Mouse (Mus musculus) lung, embryonic 14.5 days (tissue): ENCODE measurements around the gene Btbd9. TPM values are rescaled to one million over a fixed set of nuclear protein-coding genes. Genes with fewer than 3 reads are reported as not detected.

ENCODE experiments used
- ATAC-seq: fragments of 200-750 bp; cut with Nextera tagmentation; 2 replicates; pipeline ENCODE4 v1.8.0; 2017; ENCODE audit warnings: mild to moderate bottlenecking, moderate TSS enrichment, moderate library complexity; ENCODE audit not compliant: insufficient read depth
- DNase-seq: peaks from one replicate; pipeline ENCODE4 v3.0.0-alpha.2; 2015
- H3K27ac ChIP-seq: fragments of 300-500 bp; sonication (generic); 2 replicates; pipeline ENCODE4 v1.5.1; 2014; ENCODE audit warnings: low read depth, mild to moderate bottlenecking, moderate library complexity
- H3K27me3 ChIP-seq: fragments of 300-500 bp; sonication (generic); 2 replicates; pipeline ENCODE4 v1.6.1; 2014; ENCODE audit warnings: low read length, control low read depth; ENCODE audit not compliant: insufficient read depth
- H3K36me3 ChIP-seq: fragments of 300-500 bp; sonication (generic); 2 replicates; pipeline ENCODE4 v1.6.1; 2014; ENCODE audit warnings: control low read depth; ENCODE audit not compliant: insufficient read depth
- H3K4me1 ChIP-seq: fragments of 300-500 bp; sonication (generic); 2 replicates; pipeline ENCODE4 v1.6.1; 2014; ENCODE audit warnings: antibody characterized with exemption, control low read depth; ENCODE audit not compliant: insufficient read depth
- H3K4me2 ChIP-seq: fragments of 300-500 bp; sonication (generic); 2 replicates; pipeline ENCODE4 v1.6.1; 2014; ENCODE audit warnings: mild to moderate bottlenecking
- H3K4me3 ChIP-seq: fragments of 300-500 bp; sonication (generic); 2 replicates; pipeline ENCODE4 v1.5.1; 2014; ENCODE audit warnings: low read depth, low read length
- H3K9ac ChIP-seq: fragments of 300-500 bp; sonication (generic); 2 replicates; pipeline ENCODE4 v1.6.1; 2014
- H3K9me3 ChIP-seq: fragments of 300-500 bp; sonication (generic); 2 replicates; pipeline ENCODE4 v1.6.1; 2016; ENCODE audit warnings: low read depth, low read length, control low read depth
- CTCF ChIP-seq: IDR thresholded peaks from 2 replicates; pipeline ENCODE4 v1.5.1; 2016; ENCODE audit warnings: antibody characterized with exemption, low read depth
- WGBS: fragments of 180-500 bp; shearing (Covaris S2); extraction: QIAGEN DNeasy Blood & Tissue Kit; methylation state at CpG from one replicate; pipeline ENCODE4 v1.1.7; 2014; 5-methylcytosine and 5-hydroxymethylcytosine counted together
- polyA plus RNA-seq: library from polyadenylated mRNA; unstranded; fragments of >200 nt; fragmentation: Nextera tagmentation; extraction: Ambion mirVana; gene quantifications from 2 replicates; pipeline ENCODE4 v1.2.1, GENCODE M21; 2014

Btbd9 gene
- polyA plus RNA-seq, 1 experiment from 2014 or later: 51.8 TPM

DNA sequence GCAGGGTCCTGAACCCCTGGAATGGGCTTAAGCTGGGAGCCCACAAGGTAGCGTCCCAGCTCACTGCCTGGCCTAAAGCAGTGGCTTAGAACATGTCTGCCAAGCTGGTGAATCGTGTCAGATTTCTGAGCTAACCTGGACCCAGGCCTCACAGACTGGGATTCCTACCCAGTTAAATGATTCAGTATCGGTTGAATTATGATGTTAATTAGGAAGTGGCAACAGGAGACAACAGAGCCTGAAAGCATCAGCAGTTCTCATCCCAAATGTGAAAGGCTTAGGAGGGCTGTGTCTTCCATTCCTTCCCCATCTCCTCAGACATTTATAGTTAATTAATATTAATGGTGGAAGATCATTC is 314.3 kb downstream of the Btbd9 start:
- Histone ChIP-seq H3K4me1 (no peaks in the 10 kb centered on the region), H3K9me3 (no peaks in the 10 kb centered on the region), H3K4me2 (no peak overlapping the region), H3K27ac (no peak overlapping the region), H3K27me3 (no peaks in the 10 kb centered on the region), H3K9ac (no peak overlapping the region), H3K36me3 (no peaks in the 10 kb centered on the region), H3K4me3 (no peak overlapping the region)
- 89% methylated on average over 3 of the region's 3 CpGs for WGBS
- no peak for DNase-seq
- ATAC-seq: no peak
- TF ChIP-seq CTCF: no peak

DNA sequence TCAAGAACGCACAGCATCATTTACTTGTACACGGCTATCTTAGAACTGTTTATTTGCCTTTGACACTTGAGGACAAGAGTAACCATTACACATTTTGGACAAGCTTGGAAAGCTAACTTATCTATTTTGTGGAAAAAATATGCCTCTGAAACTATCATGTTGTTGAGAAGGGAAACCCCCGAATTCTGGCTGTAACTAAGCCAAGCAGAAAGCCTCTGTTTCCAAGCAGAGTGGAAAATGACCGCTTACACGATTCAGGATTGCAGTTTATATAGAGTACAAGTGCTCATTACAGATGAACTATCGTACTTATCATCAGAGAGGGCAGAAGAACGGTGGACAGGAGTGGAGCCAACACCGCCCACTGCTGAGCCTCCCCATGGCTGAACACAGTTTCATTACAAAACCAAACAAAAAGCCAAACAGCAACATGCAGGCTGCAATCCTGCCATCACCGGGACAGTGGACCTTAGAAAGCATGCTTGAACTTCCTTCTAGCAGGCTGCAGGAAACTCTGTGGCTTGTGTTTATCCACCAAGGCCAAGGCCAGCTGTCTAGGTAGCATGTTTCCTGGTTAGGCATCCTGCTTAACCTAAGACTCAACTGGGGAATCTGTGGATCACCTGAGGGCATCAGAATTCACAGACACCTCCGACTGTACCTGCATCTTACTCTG is 314.8 kb downstream of the Btbd9 start:
- Histone ChIP-seq H3K36me3 (no peaks in the 10 kb centered on the region), H3K27me3 (no peaks in the 10 kb centered on the region), H3K9me3 (no peaks in the 10 kb centered on the region), H3K27ac (no peak overlapping the region), H3K9ac (no peak overlapping the region), H3K4me2 (no peak overlapping the region), H3K4me1 (no peaks in the 10 kb centered on the region), H3K4me3 (no peak overlapping the region)
- TF ChIP-seq CTCF: no peak
- ATAC-seq (no peak), DNase-seq (peak; percentile 42)
- 54% methylated on average over 10 of the region's 10 CpGs for WGBS

- Histone ChIP-seq H3K27me3 (no peaks in the 10 kb centered on the region), H3K27ac (no peak overlapping the region), H3K4me1 (no peaks in the 10 kb centered on the region), H3K36me3 (no peaks in the 10 kb centered on the region), H3K4me2 (no peak overlapping the region), H3K9ac (no peak overlapping the region), H3K4me3 (no peak overlapping the region), H3K9me3 (no peaks in the 10 kb centered on the region)
- WGBS: 49% methylated on average over 6 of the region's 6 CpGs
- DNase-seq: no peak
- no peak for ATAC-seq
- TF ChIP-seq CTCF: no peak
Measured at GRCm38 (mm10) chr17:30260641-30261306, 315.5 kb downstream of the Btbd9 start.

DNA sequence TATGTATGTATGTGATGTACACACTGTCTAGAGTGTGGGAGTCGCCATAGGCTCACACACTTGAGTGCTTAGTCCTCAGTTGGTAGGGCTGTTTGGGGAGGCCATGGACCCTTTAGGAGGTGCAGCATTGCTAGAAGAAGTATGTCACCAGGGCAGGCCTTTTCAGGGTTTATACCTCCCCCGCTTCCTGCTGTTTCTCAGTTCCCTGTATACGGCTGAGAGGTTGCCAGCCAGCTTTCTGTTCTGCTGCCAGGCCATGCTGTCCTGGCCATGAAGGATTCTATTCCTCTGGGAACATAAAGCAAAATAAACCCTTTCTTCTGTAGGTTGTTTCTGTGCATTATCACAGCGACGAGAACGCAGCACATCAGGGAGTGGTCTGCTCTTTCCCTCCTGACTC is 316.4 kb downstream of the Btbd9 start:
- no peak overlapping the region for H3K4me2 ChIP-seq
- no peak overlapping the region for H3K27ac ChIP-seq
- no peak overlapping the region for H3K9ac ChIP-seq
- DNase-seq (no peak), ATAC-seq (no peak)
- no peaks in the 10 kb centered on the region for H3K4me1 ChIP-seq
- WGBS: 76% methylated on average over 6 of the region's 6 CpGs
- no peaks in the 10 kb centered on the region for H3K9me3 ChIP-seq
- TF ChIP-seq CTCF: no peak
- H3K4me3 ChIP-seq: no peak overlapping the region
- no peaks in the 10 kb centered on the region for H3K27me3 ChIP-seq
- no peaks in the 10 kb centered on the region for H3K36me3 ChIP-seq

DNA sequence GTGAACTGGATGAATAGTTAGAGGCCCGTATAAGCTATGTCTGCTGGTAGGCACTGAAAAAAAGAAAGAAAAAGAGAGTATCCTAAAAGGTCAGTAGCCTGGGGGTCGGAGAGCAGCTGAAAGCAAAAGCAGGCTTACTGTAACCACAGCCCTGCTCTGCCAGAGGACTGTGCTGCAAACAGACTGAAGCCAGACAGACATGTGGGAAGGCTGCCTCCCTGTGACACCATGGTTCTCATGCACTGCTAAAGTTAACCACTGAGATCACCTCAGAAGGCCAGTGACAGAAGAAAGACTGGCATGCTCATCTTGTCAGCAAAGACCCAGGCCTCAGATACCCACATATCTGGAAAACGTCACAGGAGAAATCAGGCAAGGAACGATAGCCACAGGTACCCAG is 317.8 kb downstream of the Btbd9 start:
- H3K4me3 ChIP-seq: no peak overlapping the region
- no peak for ATAC-seq
- H3K4me1 ChIP-seq: no peaks in the 10 kb centered on the region
- H3K9ac ChIP-seq: no peak overlapping the region
- no peak overlapping the region for H3K27ac ChIP-seq
- DNase-seq: no peak
- WGBS: 73% methylated on average over 4 of the region's 4 CpGs
- no peak overlapping the region for H3K4me2 ChIP-seq
- H3K27me3 ChIP-seq: no peaks in the 10 kb centered on the region
- H3K9me3 ChIP-seq: no peaks in the 10 kb centered on the region
- no peaks in the 10 kb centered on the region for H3K36me3 ChIP-seq
- no peak for TF ChIP-seq CTCF

DNA sequence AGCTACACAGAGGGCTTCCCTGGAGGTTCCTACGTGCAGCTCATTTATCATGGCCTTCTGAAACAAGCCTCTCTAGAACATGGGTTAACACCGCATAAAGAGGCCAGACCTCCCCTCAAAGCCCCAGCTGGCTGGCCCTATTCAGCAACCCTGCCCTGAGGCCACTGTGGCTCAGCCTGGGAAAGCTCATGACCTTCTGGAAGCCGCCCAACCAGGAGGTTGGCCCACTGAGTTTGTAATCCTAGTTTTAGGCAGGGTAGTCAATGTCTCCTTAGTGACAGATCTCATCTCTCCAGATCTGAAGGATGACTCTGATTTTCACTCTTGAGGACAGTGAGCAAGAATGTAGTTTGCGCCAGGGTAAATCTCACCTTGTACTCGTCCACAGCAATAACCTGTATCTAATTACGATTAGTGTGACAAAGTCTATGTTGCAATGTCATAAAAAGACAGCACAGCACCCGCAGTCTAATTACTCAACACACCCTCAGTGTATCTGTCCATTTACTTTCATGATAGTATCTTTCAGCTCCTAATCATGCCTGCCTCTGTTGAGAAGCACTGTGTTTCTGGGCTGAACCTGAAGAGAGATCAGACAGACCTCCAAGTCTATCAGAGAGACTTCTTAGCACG is 320.2 kb downstream of the Btbd9 start:
- ATAC-seq (no peak), DNase-seq (no peak)
- H3K9me3 ChIP-seq: no peaks in the 10 kb centered on the region
- no peak overlapping the region for H3K4me3 ChIP-seq
- no peaks in the 10 kb centered on the region for H3K36me3 ChIP-seq
- no peak overlapping the region for H3K9ac ChIP-seq
- no peak overlapping the region for H3K4me2 ChIP-seq
- H3K27me3 ChIP-seq: no peaks in the 10 kb centered on the region
- no peak overlapping the region for H3K27ac ChIP-seq
- WGBS: 68% methylated on average over 8 of the region's 8 CpGs
- no peaks in the 10 kb centered on the region for H3K4me1 ChIP-seq
- no peak for TF ChIP-seq CTCF

DNA sequence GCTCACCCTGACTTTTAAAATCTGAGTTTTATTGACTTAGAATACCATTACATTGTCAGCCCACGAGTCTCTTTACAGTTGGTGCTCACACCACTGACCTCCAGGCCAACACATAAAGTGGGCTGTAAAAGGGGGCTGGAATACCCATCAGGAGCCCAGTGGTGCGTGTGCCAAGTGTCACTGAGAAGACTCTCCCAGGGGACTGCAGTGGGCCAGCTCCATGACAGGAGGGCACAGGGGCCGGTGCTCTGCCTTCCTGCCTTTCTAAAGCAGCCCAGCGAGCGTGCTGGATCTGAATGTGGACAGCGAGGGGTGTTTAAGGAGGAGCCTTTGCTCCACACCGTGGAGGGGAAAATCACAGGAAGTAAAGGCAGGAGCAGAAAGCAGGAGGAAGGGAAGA is 322.4 kb downstream of the Btbd9 start:
- Histone ChIP-seq H3K27me3 (no peaks in the 10 kb centered on the region), H3K4me1 (no peaks in the 10 kb centered on the region), H3K9ac (no peak overlapping the region), H3K4me2 (no peak overlapping the region), H3K4me3 (no peak overlapping the region), H3K27ac (no peak overlapping the region), H3K9me3 (no peaks in the 10 kb centered on the region), H3K36me3 (no peaks in the 10 kb centered on the region)
- TF ChIP-seq CTCF: no peak
- ATAC-seq: no peak
- DNase-seq: no peak
- WGBS: 57% methylated on average over 7 of the region's 7 CpGs
